Mouse (Mus musculus) ES-E14 (cell line): Measurements from ENCODE around the gene Fam83g.

Experiments
- CHD2 ChIP-seq: IDR thresholded peaks from 2 replicates; pipeline ENCODE4 v1.6.1; 2014; ENCODE audit warnings: mild to moderate bottlenecking, low read depth, low read length, inconsistent platforms
- MAFK ChIP-seq: IDR thresholded peaks from 2 replicates; pipeline ENCODE4 v1.6.1; 2014; ENCODE audit warnings: mild to moderate bottlenecking, low read depth, low read length, inconsistent platforms; ENCODE audit not compliant: insufficient read depth
- ZNF384 ChIP-seq: IDR thresholded peaks from 2 replicates; pipeline ENCODE4 v1.6.1; 2012; ENCODE audit warnings: low read depth, low read length, inconsistent platforms

- TF ChIP-seq MAFK (no peak), CHD2 (no peak), ZNF384 (no peak)
These were observed 34.1 kb downstream of the Fam83g start for GRCm38 (mm10) chr11:61717990-61718389.
